Mouse (Mus musculus): ENCODE results near the gene Bax.

- no peak for TF ChIP-seq CTCF (IDR thresholded peaks at IDR 0.05; ENCODE audit: control insufficient read depth, insufficient read depth, insufficient read length)
- no peak for TF ChIP-seq USF1 (IDR thresholded peaks at IDR 0.05; ENCODE audit: low read depth)
Observed at GRCm38 (mm10) chr7:45486158-45486557, 19.5 kb upstream of the Bax start.

Measured in C2C12 (cell line).